Mouse (Mus musculus) induced T-regulatory cell, adult 2 months (primary cell): Measurements from ENCODE around the gene Cd3e.
"Not testable (repeated sequence)": the region's sequence is repeated elsewhere in the genome, so short reads cannot be mapped to it uniquely, and the experiment has no call there.

Experiments
- DNase-seq: peaks from one replicate; pipeline ENCODE4 v3.0.0-alpha.2; 2012; ENCODE audit warnings: low read depth

Cd3e gene

DNA sequence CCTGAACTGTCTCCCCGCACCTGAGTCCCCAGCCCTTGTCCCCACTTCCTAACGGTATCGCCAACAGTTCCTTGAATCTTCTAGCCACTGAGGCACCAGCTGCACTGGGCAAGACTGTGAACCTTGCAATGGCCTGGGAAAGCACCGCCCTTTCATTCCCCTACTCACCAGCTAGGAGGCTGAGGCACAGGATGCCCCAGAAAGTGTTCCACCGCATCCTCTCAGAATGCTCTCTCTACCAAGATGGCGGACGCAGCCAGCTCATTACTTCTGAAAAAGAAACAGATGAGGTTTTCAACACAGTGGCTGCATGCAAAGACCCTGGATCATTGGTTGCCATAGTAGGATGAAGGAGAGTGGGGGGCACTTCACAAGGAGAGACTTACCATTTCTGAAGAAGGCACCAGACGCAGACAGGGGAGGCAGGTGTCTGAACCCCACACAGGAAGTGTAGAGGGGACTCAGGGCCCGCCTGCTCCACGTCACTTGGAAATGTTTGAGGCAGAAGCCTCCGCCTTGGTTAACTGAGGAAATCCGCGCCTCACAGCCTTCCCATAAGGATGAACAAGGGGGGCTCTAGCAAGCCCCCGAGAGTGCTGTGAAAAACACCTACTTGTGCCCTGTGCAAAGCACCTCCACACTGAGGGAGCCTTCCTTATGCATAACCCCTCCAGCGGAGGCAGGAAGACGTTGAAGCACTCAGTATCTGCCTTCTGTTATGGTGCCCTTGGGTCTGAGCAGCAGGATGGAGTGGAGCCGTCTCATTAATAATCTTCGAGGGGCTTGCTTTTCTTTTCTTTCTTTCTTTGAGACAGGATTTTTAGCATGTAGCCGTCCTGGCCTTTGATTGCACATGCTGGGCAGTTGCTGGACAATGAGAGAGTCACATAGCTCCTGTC, at the start of gene Cd3e:
Cd3e (minus strand) TSS at position 448 of the 899 bp plus-strand sequence.
- DNase-seq = peak; percentile 94

DNA sequence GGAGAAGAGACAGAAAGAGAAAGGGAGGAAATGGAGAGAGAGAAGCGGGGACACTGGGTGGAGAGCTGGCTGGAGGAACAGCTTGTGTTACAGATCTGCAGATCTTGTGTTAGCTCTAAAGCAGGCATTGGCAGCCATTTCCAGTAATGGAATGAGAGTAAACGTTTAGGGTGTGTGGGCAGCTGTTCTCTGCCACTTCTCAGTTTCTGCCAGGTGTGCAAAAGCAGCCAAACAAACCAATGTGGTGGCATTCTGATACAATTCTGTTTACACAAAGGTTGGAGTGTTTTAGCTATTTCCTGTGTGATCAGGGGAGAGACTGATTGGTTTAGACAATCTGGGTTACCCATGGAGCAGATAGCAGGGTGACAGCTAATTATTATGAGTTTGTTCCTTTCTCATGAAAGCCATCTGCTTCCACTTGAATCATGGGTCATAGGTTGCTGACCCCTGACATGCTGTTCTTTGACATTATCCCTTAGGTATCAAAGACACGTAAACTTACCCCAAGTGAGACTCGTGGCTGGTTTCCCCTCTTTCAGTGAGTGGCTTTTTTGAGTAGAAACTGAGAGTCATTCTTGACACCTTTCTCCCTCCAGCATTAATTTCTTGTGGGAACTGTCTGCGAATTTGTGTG, 49.0 kb upstream of the Cd3e start:
- DNase-seq = peak; percentile 46

GRCm38 (mm10) chr9:45055082-45055713, 45.8 kb upstream of the Cd3e start, which contains the start of gene Mpzl3:
TSS of gene Mpzl3 (plus strand) at chr9:45055186.
- DNase-seq = peak; percentile 95

DNA sequence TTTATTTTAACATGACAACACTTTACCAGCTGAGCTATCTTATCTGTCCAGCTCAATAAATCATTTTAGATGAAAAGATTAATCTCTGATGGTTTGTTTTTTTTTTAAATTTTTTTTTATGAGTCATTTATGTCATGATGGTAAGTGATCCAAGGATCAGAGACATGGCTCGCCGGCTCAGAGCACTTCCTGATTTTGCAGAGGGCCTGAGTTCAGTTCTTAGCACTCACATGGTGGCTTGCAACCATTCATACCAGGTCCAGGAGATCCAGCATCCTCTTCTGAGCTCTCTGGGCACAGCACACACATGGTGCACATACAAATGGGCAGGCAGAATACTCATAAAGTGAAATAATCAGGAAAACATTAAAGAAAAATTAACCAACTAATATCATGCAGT, 40.9 kb upstream of the Cd3e start:
- no peak for DNase-seq

GRCm38 (mm10) chr9:45049731-45050130, 40.3 kb upstream of the Cd3e start:
- no peak for DNase-seq

DNA sequence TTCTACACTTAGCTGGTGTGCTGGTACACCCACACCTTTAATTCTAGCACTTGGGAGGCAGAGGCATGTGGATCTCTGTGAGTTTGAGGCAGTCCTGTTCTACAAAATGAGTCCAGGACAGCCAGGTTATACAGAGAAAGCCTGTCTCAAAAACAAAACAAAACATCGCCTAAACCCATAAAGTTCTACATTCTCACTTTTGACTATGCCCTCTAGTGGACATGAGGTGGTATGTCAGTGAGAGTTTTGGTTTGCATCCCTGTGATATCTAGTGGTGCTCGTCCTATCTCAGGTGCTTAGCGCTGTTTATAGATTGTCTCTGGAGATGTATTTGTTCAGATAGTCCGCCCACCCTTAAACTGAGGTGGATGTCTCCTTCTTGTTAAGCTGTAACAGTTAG, 39.1 kb upstream of the Cd3e start:
- peak; percentile 82 for DNase-seq

- DNase-seq = no peak
Observed at GRCm38 (mm10) chr9:45046973-45047372, 37.5 kb upstream of the Cd3e start.

DNA sequence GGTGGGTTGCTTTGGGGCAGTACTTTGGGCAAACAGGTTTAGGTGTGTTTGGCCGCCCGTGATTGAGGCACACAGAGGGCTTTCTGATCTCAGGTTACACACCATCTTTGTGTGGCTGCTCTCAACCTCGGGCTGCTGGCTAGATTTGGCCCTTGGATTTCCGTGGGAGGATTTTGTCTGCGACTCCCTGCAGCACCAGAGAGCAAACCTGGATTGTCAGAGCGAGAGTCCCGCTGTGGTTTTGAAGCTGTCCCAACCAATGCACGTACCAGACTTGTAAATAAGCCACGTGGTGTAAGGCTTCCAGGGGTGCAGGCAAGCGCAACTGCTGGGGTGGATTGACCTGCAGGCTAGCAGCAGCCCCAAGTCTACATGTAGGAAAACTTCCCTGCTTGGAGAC, 33.5 kb upstream of the Cd3e start:
- DNase-seq = peak; percentile 44

DNA sequence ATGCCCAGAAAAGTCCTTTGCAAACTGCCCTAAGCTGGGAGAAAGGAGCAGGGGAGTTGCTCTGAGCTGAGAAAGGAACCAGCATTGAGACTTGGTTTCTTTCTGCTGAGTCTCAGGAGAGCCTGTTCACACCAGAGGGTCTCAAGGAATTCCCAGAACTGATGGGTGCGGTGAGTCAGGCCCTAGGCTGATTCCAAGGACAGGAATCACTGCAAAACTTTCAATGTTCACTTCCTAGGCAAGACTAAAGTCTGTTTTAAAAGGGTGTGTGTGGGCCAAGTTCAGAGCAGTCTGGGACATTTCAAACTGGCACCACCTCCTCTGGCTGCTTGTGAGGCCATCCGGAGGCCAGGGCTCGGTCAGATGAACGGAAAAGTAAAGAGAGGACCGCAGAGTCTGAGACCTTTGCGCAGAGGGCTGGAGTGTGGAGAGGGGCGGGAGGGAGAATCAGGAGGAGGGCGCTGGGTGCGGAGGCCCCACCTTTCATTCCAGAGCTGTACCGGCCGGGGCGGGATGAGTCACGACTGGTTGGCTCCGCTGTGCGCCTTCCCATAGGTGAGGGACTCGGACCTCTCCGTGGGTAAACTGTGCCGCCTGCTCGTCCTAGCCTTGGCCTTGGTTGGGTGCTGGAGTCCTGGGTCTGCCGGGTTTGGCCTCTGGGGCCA, 32.8 kb upstream of the Cd3e start:
- peak; percentile 43 for DNase-seq

DNA sequence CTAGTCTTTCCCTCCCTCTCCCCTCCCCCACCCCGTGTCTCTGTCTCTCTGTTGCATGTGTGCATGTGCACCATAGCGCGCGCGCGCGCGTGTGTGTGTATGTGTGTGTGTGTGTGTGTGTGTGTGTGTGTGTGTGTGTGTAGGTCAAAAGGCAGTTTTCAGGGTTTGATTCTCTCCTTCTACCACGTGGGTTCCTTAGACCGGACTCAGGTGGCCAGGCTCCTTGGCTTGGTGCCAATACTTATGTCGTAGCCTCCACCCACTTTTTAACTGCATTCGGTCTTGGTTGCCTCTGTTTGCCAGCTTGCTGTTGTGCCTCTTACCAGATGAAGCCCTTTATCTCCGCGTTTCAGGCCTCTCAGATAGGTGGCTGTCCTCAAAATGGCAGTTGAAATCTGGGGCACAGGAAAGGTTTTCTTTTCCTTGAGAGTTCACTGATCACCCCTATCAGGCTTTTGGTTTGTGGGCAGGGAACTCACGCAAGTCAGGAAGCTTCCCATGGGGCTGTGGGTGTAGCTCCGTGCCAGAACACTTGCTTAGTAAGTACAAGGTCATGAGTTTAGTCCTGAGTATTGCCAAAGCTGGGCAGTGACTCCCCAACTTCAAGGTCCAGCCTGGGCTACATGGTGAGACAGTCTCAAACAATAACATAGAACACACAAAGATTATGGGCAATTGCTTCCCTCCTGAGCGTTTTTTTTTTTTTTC, 31.9 kb upstream of the Cd3e start:
- peak; percentile 51 for DNase-seq

DNA sequence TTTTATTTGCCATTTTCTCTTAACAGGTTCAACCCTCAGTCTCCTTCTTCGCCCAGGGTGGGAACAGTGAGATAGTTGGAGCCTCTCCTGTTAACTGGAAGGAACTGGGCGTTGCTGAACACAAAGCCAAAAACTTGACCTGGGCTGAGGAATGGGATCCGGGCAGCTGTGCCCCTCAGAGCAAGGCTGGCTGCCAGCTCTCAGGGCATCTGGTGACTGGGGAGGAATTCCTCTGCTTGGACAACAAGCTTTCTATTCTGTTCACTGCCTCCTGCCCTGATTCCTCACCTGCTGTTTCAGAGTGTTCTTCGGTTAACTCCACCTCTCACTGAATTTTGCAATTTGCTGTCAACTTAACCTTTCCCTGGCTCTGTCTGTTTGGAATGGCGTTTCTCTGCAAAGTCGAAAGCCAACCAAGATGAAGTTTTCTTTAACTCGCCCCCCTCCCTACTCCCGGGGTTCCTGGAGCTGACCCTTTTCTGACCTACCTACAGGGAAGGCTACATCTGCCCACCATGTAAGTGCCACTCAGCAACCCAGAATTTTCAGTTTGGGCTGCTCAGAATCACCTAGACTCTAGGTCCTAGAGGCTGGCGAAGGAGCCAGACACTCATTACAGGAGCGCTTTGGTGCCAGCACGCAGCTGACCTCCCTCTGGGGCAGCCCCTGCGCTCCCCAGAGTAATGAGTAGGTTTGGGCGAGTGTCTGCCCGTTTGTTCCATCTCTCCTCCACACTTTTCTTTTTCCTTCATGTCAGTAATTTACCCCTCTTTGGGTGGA, 30.8 kb upstream of the Cd3e start:
- DNase-seq = no peak

DNA sequence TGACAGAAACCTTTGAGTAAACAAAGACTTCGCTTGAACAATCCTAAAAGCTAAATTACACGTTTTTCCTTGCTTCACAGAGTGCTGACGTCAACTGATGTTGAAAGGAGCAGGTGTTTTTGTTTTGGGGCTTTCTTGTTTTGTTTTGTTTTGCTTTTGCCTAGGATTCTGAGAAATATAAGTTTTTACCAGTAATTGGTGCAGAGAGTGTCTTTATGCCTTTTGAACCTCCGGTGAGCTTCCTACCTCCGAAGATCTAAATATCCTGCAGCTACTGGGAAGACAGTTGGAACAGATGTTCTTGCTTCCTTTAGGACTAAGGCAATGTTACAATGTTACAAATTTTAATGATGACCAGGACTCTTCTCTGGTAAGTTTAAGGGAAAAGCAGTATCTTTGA, 30.1 kb upstream of the Cd3e start, which contains the start of gene Mpzl2:
Mpzl2 (plus strand) TSS at position 301 of the 400 bp plus-strand sequence.
- DNase-seq = peak; percentile 39

DNA sequence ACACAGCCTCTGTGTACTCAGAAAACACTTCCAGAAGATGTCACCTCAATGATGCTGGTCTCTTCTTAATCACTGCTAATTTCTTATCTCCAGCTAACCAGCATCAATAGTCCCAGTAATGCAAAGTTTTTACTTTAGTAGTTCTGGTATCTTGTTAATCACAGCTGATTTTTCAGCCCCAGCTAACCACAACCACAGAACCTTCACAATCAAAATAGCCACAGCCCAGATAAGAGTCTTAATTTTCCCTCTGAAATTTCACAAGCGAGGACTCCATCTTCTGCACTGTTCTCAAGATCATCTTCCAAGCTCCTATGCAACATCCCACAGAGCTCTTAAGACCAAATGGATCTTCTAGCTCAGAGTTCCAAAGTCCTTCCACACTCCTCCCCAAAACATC, 28.4 kb upstream of the Cd3e start:
- DNase-seq = not testable (repeated sequence)

DNA sequence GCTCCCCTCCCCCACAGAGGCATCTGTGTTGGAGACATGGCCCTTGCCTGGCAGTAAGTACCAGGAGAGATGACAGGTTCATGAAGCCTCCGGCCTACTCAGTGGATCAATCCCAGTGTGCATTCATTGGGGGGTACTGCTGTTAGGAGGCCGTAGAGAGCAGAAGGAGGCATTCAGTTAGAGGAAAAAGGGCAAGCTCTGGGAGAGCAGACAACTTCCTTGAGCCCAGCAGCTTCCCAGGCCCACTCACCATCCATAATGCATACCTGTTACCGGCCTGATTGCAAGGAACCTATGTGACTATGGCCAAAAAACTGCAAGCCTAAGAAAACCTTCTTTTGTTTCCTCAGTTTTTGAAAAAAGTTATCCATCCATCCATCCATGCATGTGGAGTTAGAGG, 25.1 kb upstream of the Cd3e start:
- no peak for DNase-seq

- no peak for DNase-seq
Observed at GRCm38 (mm10) chr9:45032261-45032660, 22.8 kb upstream of the Cd3e start.

DNA sequence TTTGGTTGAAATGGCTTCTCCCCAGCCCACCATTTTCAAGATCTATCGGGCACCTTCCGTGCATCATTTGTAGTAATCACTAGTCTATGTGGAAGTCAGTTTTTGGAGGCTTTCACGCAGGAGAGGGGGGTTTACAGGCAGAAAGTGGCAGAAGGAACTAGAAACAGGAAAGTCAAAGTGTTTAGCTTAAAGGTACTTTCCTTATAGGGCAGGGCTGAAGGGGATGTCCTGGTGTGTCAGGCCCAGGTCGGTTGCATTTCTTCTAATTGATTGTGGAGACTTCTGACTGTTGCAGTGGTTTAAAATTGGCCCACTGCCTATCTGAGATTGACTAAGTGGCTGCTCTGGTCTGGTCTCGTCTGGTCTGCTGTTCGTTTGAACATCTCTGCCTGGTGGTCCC, 20.9 kb upstream of the Cd3e start:
- DNase-seq = no peak

DNA sequence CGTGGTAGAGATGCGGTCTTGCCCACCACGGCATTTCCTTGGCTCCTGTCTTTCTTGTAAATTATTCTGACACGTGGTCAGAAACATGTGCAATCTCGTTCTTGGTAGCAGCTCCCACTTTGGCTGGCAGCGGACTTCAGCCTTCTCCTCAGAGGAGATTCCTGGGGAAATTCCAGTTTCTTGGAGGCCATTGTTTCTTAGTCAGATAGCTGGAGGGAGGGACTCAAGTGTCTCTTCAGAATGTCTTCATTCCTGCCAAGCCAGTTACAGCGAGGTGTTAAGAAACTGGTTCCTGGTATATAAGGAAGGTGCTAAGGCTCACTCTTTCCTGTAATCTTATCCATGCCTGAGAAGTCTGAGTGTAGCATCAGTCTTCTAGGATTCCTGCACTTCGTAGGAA, 17.9 kb upstream of the Cd3e start:
- DNase-seq = no peak

- DNase-seq = no peak
Observed at GRCm38 (mm10) chr9:45024187-45024586, 14.8 kb upstream of the Cd3e start.

DNA sequence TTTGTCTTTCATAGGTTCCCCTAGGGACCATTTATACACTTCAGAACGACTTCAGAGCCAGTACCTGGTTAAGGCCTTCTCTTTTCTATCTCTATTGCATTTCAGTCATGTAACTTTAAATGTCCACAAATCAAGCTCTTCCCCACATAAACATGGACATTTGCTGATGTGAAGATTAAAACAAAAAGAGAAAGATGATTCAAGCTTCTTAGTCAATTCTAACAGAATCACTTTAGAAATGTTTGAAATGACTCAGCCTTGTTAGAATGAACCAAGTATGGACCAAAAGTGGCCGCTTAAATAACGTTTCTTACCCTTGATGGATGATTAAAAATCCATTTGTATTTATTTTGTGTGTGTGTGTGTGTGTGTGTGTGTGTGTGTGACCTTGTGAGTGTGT, 14.2 kb upstream of the Cd3e start:
- no peak for DNase-seq

GRCm38 (mm10) chr9:45022800-45023199, 13.4 kb upstream of the Cd3e start:
- DNase-seq = peak; percentile 91

DNA sequence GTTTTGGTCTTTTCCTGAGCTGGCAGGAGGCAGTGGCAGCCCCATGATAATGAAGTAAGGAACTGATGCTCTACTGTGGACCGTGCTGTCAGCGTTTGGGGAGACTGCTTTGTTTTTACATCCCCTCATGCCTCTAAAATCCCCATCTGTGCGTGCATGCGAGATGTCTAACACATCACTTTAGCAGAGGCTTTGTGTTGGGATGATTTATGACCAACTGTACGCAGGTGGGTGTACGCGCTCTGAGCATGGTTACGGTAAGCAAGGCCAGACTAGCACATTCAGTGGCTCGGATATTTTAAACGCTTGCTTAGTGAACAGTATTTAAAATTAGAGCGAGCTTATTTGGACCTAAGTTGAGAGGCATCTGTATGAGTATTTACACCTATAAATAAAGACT, 8.6 kb upstream of the Cd3e start:
- DNase-seq = no peak
